Mouse (Mus musculus) hindbrain, embryonic 13.5 days (tissue): ENCODE data around the gene Fam166a. TPM values are rescaled to one million over a fixed set of nuclear protein-coding genes. Genes with fewer than 3 reads are reported as not detected.

Experiments
- polyA plus RNA-seq: library from polyadenylated mRNA; unstranded; fragments of >200 nt; fragmentation: Nextera tagmentation; extraction: Ambion mirVana; gene quantifications from 2 replicates; pipeline ENCODE4 v1.2.1, GENCODE M21; 2015

The Fam166a gene
- polyA plus RNA-seq, 1 experiment from 2014 or later: 0.40 TPM

Other genes with a start within 250 kb of the Fam166a start
- 171 and 181 TPM in 2 replicates for gene Mrpl41, start 243.6 kb upstream of the Fam166a start, polyA plus RNA-seq
- gene Pnpla7, start 242.7 kb upstream of the Fam166a start, polyA plus RNA-seq: 3.0 and 3.4 TPM in 2 replicates
- 130 and 136 TPM in 2 replicates for gene Nsmf, start 164.4 kb upstream of the Fam166a start, polyA plus RNA-seq
- not detected in 2 replicates for gene Entpd8, start 138.4 kb upstream of the Fam166a start, polyA plus RNA-seq
- gene Noxa1, start 123.6 kb upstream of the Fam166a start, polyA plus RNA-seq: not detected in 2 replicates
- 21.4 and 24.6 TPM in 2 replicates for gene Nrarp, start 38.0 kb upstream of the Fam166a start, polyA plus RNA-seq
- gene Tor4a, start 21.9 kb upstream of the Fam166a start, polyA plus RNA-seq: 1.6 and 1.9 TPM in 2 replicates
- 98.3 and 104 TPM in 2 replicates for gene Nelfb, start 7.3 kb upstream of the Fam166a start, polyA plus RNA-seq
- not detected in 2 replicates for gene Stpg3, start 4.1 kb upstream of the Fam166a start, polyA plus RNA-seq
- gene Tubb4b, start 6.0 kb downstream of the Fam166a start, polyA plus RNA-seq: 349 and 363 TPM in 2 replicates
- gene Slc34a3, start 15.6 kb downstream of the Fam166a start, polyA plus RNA-seq: not detected in 2 replicates
- gene Rnf224, start 18.0 kb downstream of the Fam166a start, polyA plus RNA-seq: not detected in 2 replicates
- gene Rnf208, start 23.5 kb downstream of the Fam166a start, polyA plus RNA-seq: 90.3 and 92.4 TPM in 2 replicates
- gene Cysrt1, start 23.7 kb downstream of the Fam166a start, polyA plus RNA-seq: 0.26 TPM in 1 of 2 replicates, not detected in the other
- gene AL732309.1, start 28.1 kb downstream of the Fam166a start, polyA plus RNA-seq: 5.1 and 6.2 TPM in 2 replicates
- 18.6 and 20.9 TPM in 2 replicates for gene Tmem203, start 36.7 kb downstream of the Fam166a start, polyA plus RNA-seq
- 16.2 and 17.6 TPM in 2 replicates for gene Tprn, start 43.9 kb downstream of the Fam166a start, polyA plus RNA-seq
- gene Ssna1, start 53.7 kb downstream of the Fam166a start, polyA plus RNA-seq: 189 and 199 TPM in 2 replicates
- gene Anapc2, start 53.7 kb downstream of the Fam166a start, polyA plus RNA-seq: 143 TPM in 2 replicates
- not detected in 2 replicates for gene Tmem210, start 69.4 kb downstream of the Fam166a start, polyA plus RNA-seq
- gene Lrrc26, start 71.2 kb downstream of the Fam166a start, polyA plus RNA-seq: 0.22 TPM in 1 of 2 replicates, not detected in the other
- gene Grin1, start 100.4 kb downstream of the Fam166a start, polyA plus RNA-seq: 22.5 and 24.5 TPM in 2 replicates
- gene Man1b1, start 113.6 kb downstream of the Fam166a start, polyA plus RNA-seq: 50.0 and 59.8 TPM in 2 replicates
- gene Dpp7, start 137.6 kb downstream of the Fam166a start, polyA plus RNA-seq: 22.8 and 23.0 TPM in 2 replicates
- gene Uap1l1, start 146.9 kb downstream of the Fam166a start, polyA plus RNA-seq: 5.2 and 6.2 TPM in 2 replicates
- gene Sapcd2, start 153.6 kb downstream of the Fam166a start, polyA plus RNA-seq: 9.6 and 16.5 TPM in 2 replicates
- 2.6 and 3.6 TPM in 2 replicates for gene Entpd2, start 177.1 kb downstream of the Fam166a start, polyA plus RNA-seq
- 411 and 423 TPM in 2 replicates for gene Npdc1, start 180.6 kb downstream of the Fam166a start, polyA plus RNA-seq
- 0.19 TPM in 1 of 2 replicates, not detected in the other for gene Fut7, start 204.5 kb downstream of the Fam166a start, polyA plus RNA-seq
- 10.0 and 11.6 TPM in 2 replicates for gene Abca2, start 210.0 kb downstream of the Fam166a start, polyA plus RNA-seq
- 3.4 and 3.7 TPM in 2 replicates for gene Clic3, start 238.1 kb downstream of the Fam166a start, polyA plus RNA-seq
- 91.6 and 98.8 TPM in 2 replicates for gene Paxx, start 242.3 kb downstream of the Fam166a start, polyA plus RNA-seq